Mouse (Mus musculus): ENCODE measurements around the gene Pth1r. TPM values are rescaled to one million over a fixed set of nuclear protein-coding genes. Genes with fewer than 3 reads are reported as not detected.

Pth1r gene
- polyA plus RNA-seq, 1 experiment from 2014 or later = 179 TPM

GRCm38 (mm10) chr9:110743456-110744323 is 3.3 kb downstream of the Pth1r start:
- Histone ChIP-seq H3K4me3 (replicated peaks; ENCODE audit: low read depth, low read length) (peak overlapping the region; percentile 77), H3K27me3 (ENCODE audit: insufficient read depth, low read length) (no peaks in the 10 kb centered on the region), H3K9ac (ENCODE audit: low read depth, low read length) (peak overlapping the region; percentile 89), H3K4me1 (replicated peaks; ENCODE audit: insufficient read depth, low read length) (peaks cover 28% of the 10 kb centered on the region), H3K27ac (peak overlapping the region; percentile 91), H3K4me2 (ENCODE audit: low read length) (peak overlapping the region; percentile 94), H3K36me3 (ENCODE audit: insufficient read depth, low read length) (no peaks in the 10 kb centered on the region), H3K9me3 (replicated peaks; ENCODE audit: low read length) (no peaks in the 10 kb centered on the region)
- TF ChIP-seq CTCF (IDR thresholded peaks at IDR 0.05; ENCODE audit: low read depth) = no peak
- 6% methylated on average over 53 of the region's 63 CpGs for WGBS
- ATAC-seq (replicated peaks; ENCODE audit: low FRiP score, low read depth) = no peak; the same call in 1 of the 2 replicates
- DNase-seq (ENCODE audit: low spot score) = peak; percentile 60

GRCm38 (mm10) chr9:110742951-110743455 is 3.9 kb downstream of the Pth1r start:
- Histone ChIP-seq H3K4me2 (ENCODE audit: low read length) (peak overlapping the region; percentile 94), H3K27me3 (ENCODE audit: insufficient read depth, low read length) (no peaks in the 10 kb centered on the region), H3K36me3 (ENCODE audit: insufficient read depth, low read length) (no peaks in the 10 kb centered on the region), H3K4me3 (replicated peaks; ENCODE audit: low read depth, low read length) (peak overlapping the region; percentile 77), H3K27ac (peak overlapping the region; percentile 91), H3K4me1 (replicated peaks; ENCODE audit: insufficient read depth, low read length) (peaks cover 28% of the 10 kb centered on the region), H3K9ac (ENCODE audit: low read depth, low read length) (peak overlapping the region; percentile 89), H3K9me3 (replicated peaks; ENCODE audit: low read length) (no peaks in the 10 kb centered on the region)
- no peak for TF ChIP-seq CTCF (IDR thresholded peaks at IDR 0.05; ENCODE audit: low read depth)
- ATAC-seq (replicated peaks; ENCODE audit: low FRiP score, low read depth) = no peak
- under 1% methylated on average over 47 of the region's 49 CpGs for WGBS
- peak; percentile 61 for DNase-seq (ENCODE audit: low spot score)

DNA sequence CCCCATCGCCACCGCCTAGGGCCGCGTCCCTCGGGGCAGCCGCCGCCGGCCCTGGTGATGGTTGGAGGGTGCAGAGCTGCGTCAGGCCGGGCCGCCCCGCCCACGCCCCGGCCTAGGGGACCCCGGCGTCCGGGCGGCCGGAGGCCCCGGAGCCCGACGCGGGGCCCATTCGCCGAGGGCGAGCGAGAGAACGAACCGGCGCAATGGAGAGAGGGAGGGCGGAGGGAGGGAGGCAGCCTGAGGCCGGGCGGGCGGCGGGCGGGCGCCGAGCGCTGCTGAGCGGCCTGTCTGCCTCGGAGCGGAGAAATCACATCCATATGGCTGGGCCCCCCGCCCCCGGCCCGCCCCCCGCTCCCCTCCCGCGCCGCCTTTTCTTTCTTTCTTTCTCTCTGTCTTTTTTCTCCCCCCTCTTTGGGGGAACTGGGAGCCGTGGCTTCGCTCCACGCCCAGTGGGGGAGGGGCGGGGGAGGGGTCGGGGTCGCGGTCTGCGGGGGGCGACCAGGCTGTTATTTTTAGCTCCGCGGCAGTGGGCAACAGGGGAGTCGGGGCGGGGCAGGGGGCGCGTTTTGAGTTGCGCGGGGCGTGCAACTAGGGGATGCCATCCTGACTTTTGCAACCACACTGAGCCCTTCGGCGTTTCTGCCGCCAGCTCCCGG is 4.5 kb downstream of the Pth1r start:
- Histone ChIP-seq H3K9me3 (replicated peaks; ENCODE audit: low read length) (no peaks in the 10 kb centered on the region), H3K27ac (peak overlapping the region; percentile 91), H3K4me2 (ENCODE audit: low read length) (peak overlapping the region; percentile 94), H3K9ac (ENCODE audit: low read depth, low read length) (peak overlapping the region; percentile 89), H3K27me3 (ENCODE audit: insufficient read depth, low read length) (no peaks in the 10 kb centered on the region), H3K4me3 (replicated peaks; ENCODE audit: low read depth, low read length) (peak overlapping the region; percentile 77), H3K4me1 (replicated peaks; ENCODE audit: insufficient read depth, low read length) (peaks cover 27% of the 10 kb centered on the region), H3K36me3 (ENCODE audit: insufficient read depth, low read length) (no peaks in the 10 kb centered on the region)
- DNase-seq (ENCODE audit: low spot score) (peak; percentile 56), ATAC-seq (replicated peaks; ENCODE audit: low FRiP score, low read depth) (peak; percentile 14)
- 1% methylated on average over 31 of the region's 71 CpGs for WGBS
- TF ChIP-seq CTCF (IDR thresholded peaks at IDR 0.05; ENCODE audit: low read depth) = no peak

- WGBS = 4% methylated on average over 17 of the region's 17 CpGs
- no peak for TF ChIP-seq CTCF (IDR thresholded peaks at IDR 0.05; ENCODE audit: low read depth)
- no peak for DNase-seq (ENCODE audit: low spot score)
Measured at GRCm38 (mm10) chr9:110741711-110742294, 5.1 kb downstream of the Pth1r start, which contains the start of gene Myl3. TSS of gene Myl3 (plus strand) at chr9:110741861.

GRCm38 (mm10) chr9:110739961-110740360 is 7.0 kb downstream of the Pth1r start:
- Histone ChIP-seq H3K4me2 (ENCODE audit: low read length) (0 out of 2 replicates have a peak overlapping the region, but pooled peaks have one; percentile 94), H3K27ac (no peak overlapping the region), H3K9me3 (replicated peaks; ENCODE audit: low read length) (no peaks in the 10 kb centered on the region), H3K36me3 (ENCODE audit: insufficient read depth, low read length) (no peaks in the 10 kb centered on the region), H3K9ac (ENCODE audit: low read depth, low read length) (no peak overlapping the region), H3K4me3 (replicated peaks; ENCODE audit: low read depth, low read length) (no peak overlapping the region), H3K27me3 (ENCODE audit: insufficient read depth, low read length) (no peaks in the 10 kb centered on the region), H3K4me1 (replicated peaks; ENCODE audit: insufficient read depth, low read length) (peaks cover 22% of the 10 kb centered on the region; the same call in 1 of the 2 replicates)
- WGBS = 88% methylated on average over 7 of the region's 7 CpGs
- no peak for DNase-seq (ENCODE audit: low spot score)
- ATAC-seq (replicated peaks; ENCODE audit: low FRiP score, low read depth) = no peak
- TF ChIP-seq CTCF (IDR thresholded peaks at IDR 0.05; ENCODE audit: low read depth) = no peak

More at GRCm38 (mm10) chr9:110741711-110742294, 5.1 kb downstream of the Pth1r start, which contains the start of gene Myl3:
- Histone ChIP-seq H3K27ac (peak within 1 kb of the TSS; percentile 91), H3K9me3 (replicated peaks; ENCODE audit: low read length) (no peaks in the 10 kb centered on the region), H3K27me3 (ENCODE audit: insufficient read depth, low read length) (no peaks in the 10 kb centered on the region), H3K4me3 (replicated peaks; ENCODE audit: low read depth, low read length) (peak within 1 kb of the TSS; percentile 77), H3K9ac (ENCODE audit: low read depth, low read length) (peak within 1 kb of the TSS; percentile 89), H3K36me3 (ENCODE audit: insufficient read depth, low read length) (no peaks in the 10 kb centered on the region), H3K4me1 (replicated peaks; ENCODE audit: insufficient read depth, low read length) (peaks cover 24% of the 10 kb centered on the region), H3K4me2 (ENCODE audit: low read length) (peak within 1 kb of the TSS; percentile 94)
- no peak for ATAC-seq (replicated peaks; ENCODE audit: low FRiP score, low read depth)

- peak; percentile 61 for TF ChIP-seq CTCF (IDR thresholded peaks at IDR 0.05; ENCODE audit: low read depth)
- no peak for DNase-seq (ENCODE audit: low spot score)
- ATAC-seq (replicated peaks; ENCODE audit: low FRiP score, low read depth) = no peak
- no peaks in the 10 kb centered on the region for H3K36me3 ChIP-seq (ENCODE audit: insufficient read depth, low read length)
- no peak overlapping the region for H3K4me2 ChIP-seq (ENCODE audit: low read length)
- H3K9ac ChIP-seq (ENCODE audit: low read depth, low read length) = no peak overlapping the region
- no peaks in the 10 kb centered on the region for H3K27me3 ChIP-seq (ENCODE audit: insufficient read depth, low read length)
- peaks cover 34% of the 10 kb centered on the region for H3K4me1 ChIP-seq (replicated peaks; ENCODE audit: insufficient read depth, low read length)
- WGBS = 15% methylated on average over 1 of the region's 1 CpGs
- no peak overlapping the region for H3K27ac ChIP-seq
- no peaks in the 10 kb centered on the region for H3K9me3 ChIP-seq (replicated peaks; ENCODE audit: low read length)
- H3K4me3 ChIP-seq (replicated peaks; ENCODE audit: low read depth, low read length) = no peak overlapping the region
Measured at GRCm38 (mm10) chr9:110738054-110738453, 8.9 kb downstream of the Pth1r start.

All from kidney, postnatal 0 days (tissue).